Mouse (Mus musculus) heart, embryonic 11.5 days (tissue): ENCODE results near the gene Pip5k1c. TPM values are rescaled to one million over a fixed set of nuclear protein-coding genes. Genes with fewer than 3 reads are reported as not detected.
A peak's percentile ranks its signal among the peaks of the same experiment; 100 is the strongest.

Experiments used
- ATAC-seq: fragments of 200-750 bp; cut with Nextera tagmentation; replicated peaks from 2 replicates; pipeline ENCODE4 v1.8.0; 2017; ENCODE audit warnings: moderate library complexity; ENCODE audit not compliant: insufficient number of reproducible peaks, low FRiP score, low TSS enrichment
- H3K27ac ChIP-seq: fragments of 300-500 bp; sonication (generic); 2 replicates; pipeline ENCODE4 v1.5.1; 2014; ENCODE audit warnings: mild to moderate bottlenecking, low read depth, low read length
- H3K27me3 ChIP-seq: fragments of 300-500 bp; sonication (generic); 2 replicates; pipeline ENCODE4 v1.6.1; 2014; ENCODE audit warnings: mild to moderate bottlenecking, low read length, mixed read lengths; ENCODE audit not compliant: control insufficient read depth, insufficient read depth
- H3K36me3 ChIP-seq: fragments of 300-500 bp; sonication (generic); 2 replicates; pipeline ENCODE4 v1.6.1; 2014; ENCODE audit warnings: mild to moderate bottlenecking, low read length, moderate library complexity, mixed read lengths; ENCODE audit not compliant: control insufficient read depth, insufficient read depth
- H3K4me1 ChIP-seq: fragments of 300-500 bp; sonication (generic); 2 replicates; pipeline ENCODE4 v1.6.1; 2014; ENCODE audit warnings: low read length; ENCODE audit not compliant: control insufficient read depth, insufficient read depth
- H3K4me2 ChIP-seq: fragments of 300-500 bp; sonication (generic); 2 replicates; pipeline ENCODE4 v1.6.1; 2014; ENCODE audit warnings: mild to moderate bottlenecking, moderate library complexity
- H3K4me3 ChIP-seq: fragments of 300-500 bp; sonication (generic); 2 replicates; pipeline ENCODE4 v1.5.1; 2014; ENCODE audit warnings: low read depth, low read length
- H3K9ac ChIP-seq: fragments of 300-500 bp; sonication (generic); 2 replicates; pipeline ENCODE4 v1.6.1; 2014; ENCODE audit warnings: mild to moderate bottlenecking, low read depth, low read length, moderate library complexity
- H3K9me3 ChIP-seq: fragments of 300-500 bp; sonication (generic); replicated peaks from 2 replicates; pipeline ENCODE4 v1.6.1; 2016; ENCODE audit warnings: low read length; ENCODE audit not compliant: control insufficient read depth
- WGBS: fragments of 180-500 bp; shearing (Covaris S2); extraction: QIAGEN DNeasy Blood & Tissue Kit; methylation state at CpG from one replicate; pipeline ENCODE4 v1.1.7; 2014; ENCODE audit not compliant: insufficient replicate concordance; 5-methylcytosine and 5-hydroxymethylcytosine counted together
- polyA plus RNA-seq: library from polyadenylated mRNA; unstranded; fragments of >200 nt; fragmentation: Nextera tagmentation; extraction: Ambion mirVana; gene quantifications from 2 replicates; pipeline ENCODE4 v1.2.1, GENCODE M21; 2014

The Pip5k1c gene
- polyA plus RNA-seq, 1 experiment from 2014 or later = 30.2 TPM

- H3K4me1 ChIP-seq = peaks cover 37% of the 10 kb centered on the region
- ATAC-seq = peak; percentile 8
- H3K36me3 ChIP-seq = peaks cover 11% of the 10 kb centered on the region; the same call in 1 of the 2 replicates
- peak overlapping the region; percentile 93 for H3K9ac ChIP-seq
- no peaks in the 10 kb centered on the region for H3K9me3 ChIP-seq
- 0 out of 2 replicates have a peak, but pooled peaks cover under 1% of the 10 kb centered on the region for H3K27me3 ChIP-seq
- under 1% methylated on average over 29 of the region's 29 CpGs for WGBS
- H3K4me2 ChIP-seq = peak overlapping the region; percentile 95
- peak overlapping the region; percentile 85 for H3K4me3 ChIP-seq
- peak overlapping the region; percentile 80 for H3K27ac ChIP-seq
These were observed 57.2 kb downstream of the Pip5k1c start for GRCm38 (mm10) chr10:81349961-81350350.

- Histone ChIP-seq H3K4me2 (peak within 1 kb of the TSS; percentile 95), H3K36me3 (peaks cover 11% of the 10 kb centered on the region; the same call in 1 of the 2 replicates), H3K4me3 (peak within 1 kb of the TSS; percentile 85), H3K4me1 (peaks cover 37% of the 10 kb centered on the region), H3K27ac (peak within 1 kb of the TSS; percentile 80), H3K27me3 (no peaks in the 10 kb centered on the region), H3K9ac (peak within 1 kb of the TSS; percentile 93), H3K9me3 (no peaks in the 10 kb centered on the region)
- under 1% methylated on average over 54 of the region's 54 CpGs for WGBS
- peak; percentile 88 for ATAC-seq
These were observed 57.7 kb downstream of the Pip5k1c start, which contains the start of gene Hmg20b for GRCm38 (mm10) chr10:81350351-81351063. Gene Hmg20b, minus strand, starts transcription at chr10:81350480.

- no peaks in the 10 kb centered on the region for H3K27me3 ChIP-seq
- ATAC-seq = no peak
- peaks cover 11% of the 10 kb centered on the region; the same call in 1 of the 2 replicates for H3K36me3 ChIP-seq
- H3K4me1 ChIP-seq = peaks cover 34% of the 10 kb centered on the region
- H3K9ac ChIP-seq = peak overlapping the region; percentile 54; the same call in 1 of the 2 replicates
- peak overlapping the region; percentile 41 for H3K27ac ChIP-seq
- WGBS = 15% methylated on average over 9 of the region's 9 CpGs
- H3K4me3 ChIP-seq = no peak overlapping the region
- H3K4me2 ChIP-seq = peak overlapping the region; percentile 47
- H3K9me3 ChIP-seq = no peaks in the 10 kb centered on the region
These were observed 59.0 kb downstream of the Pip5k1c start for GRCm38 (mm10) chr10:81351678-81352291.

GRCm38 (mm10) chr10:81354738-81355477 is 62.1 kb downstream of the Pip5k1c start:
- H3K4me1 ChIP-seq = peaks cover 25% of the 10 kb centered on the region

GRCm38 (mm10) chr10:81355533-81355932 is 62.8 kb downstream of the Pip5k1c start:
- no peak overlapping the region for H3K27ac ChIP-seq
- no peaks in the 10 kb centered on the region for H3K27me3 ChIP-seq
- no peaks in the 10 kb centered on the region for H3K36me3 ChIP-seq
- no peak overlapping the region for H3K4me3 ChIP-seq
- H3K9ac ChIP-seq = no peak overlapping the region
- no peaks in the 10 kb centered on the region for H3K9me3 ChIP-seq
- 73% methylated on average over 4 of the region's 4 CpGs for WGBS
- no peak overlapping the region for H3K4me2 ChIP-seq
- ATAC-seq = no peak
- peaks cover 26% of the 10 kb centered on the region for H3K4me1 ChIP-seq

More at GRCm38 (mm10) chr10:81354738-81355477, 62.1 kb downstream of the Pip5k1c start:
- no peak for ATAC-seq
- Histone ChIP-seq H3K36me3 (no peaks in the 10 kb centered on the region), H3K27me3 (no peaks in the 10 kb centered on the region), H3K4me2 (no peak overlapping the region), H3K9ac (no peak overlapping the region), H3K9me3 (no peaks in the 10 kb centered on the region), H3K4me3 (no peak overlapping the region), H3K27ac (no peak overlapping the region)
- WGBS = 55% methylated on average over 9 of the region's 9 CpGs

GRCm38 (mm10) chr10:81356352-81356990 is 63.7 kb downstream of the Pip5k1c start:
- Histone ChIP-seq H3K9ac (peak overlapping the region; percentile 2; the same call in 1 of the 2 replicates), H3K4me3 (peak overlapping the region; percentile 68), H3K27ac (no peak overlapping the region), H3K36me3 (no peaks in the 10 kb centered on the region), H3K27me3 (no peaks in the 10 kb centered on the region), H3K4me2 (peak overlapping the region; percentile 90), H3K9me3 (no peaks in the 10 kb centered on the region), H3K4me1 (peaks cover 29% of the 10 kb centered on the region)
- WGBS = 53% methylated on average over 12 of the region's 12 CpGs
- ATAC-seq = no peak

- peak within 1 kb of the TSS; percentile 85 for H3K9ac ChIP-seq
These were observed 64.5 kb downstream of the Pip5k1c start, which contains the start of gene Mfsd12 for GRCm38 (mm10) chr10:81356991-81357844. Gene Mfsd12, plus strand, starts transcription at chr10:81357491.

More at GRCm38 (mm10) chr10:81356991-81357844, 64.5 kb downstream of the Pip5k1c start, which contains the start of gene Mfsd12:
- H3K4me2 ChIP-seq = peak within 1 kb of the TSS; percentile 90
- ATAC-seq = peak; percentile 86
- H3K4me3 ChIP-seq = peak within 1 kb of the TSS; percentile 68
- H3K27me3 ChIP-seq = no peaks in the 10 kb centered on the region
- H3K27ac ChIP-seq = no peak within 1 kb of the TSS; the same call in none of the 2 replicates
- 4% methylated on average over 38 of the region's 79 CpGs for WGBS
- peaks cover 34% of the 10 kb centered on the region for H3K4me1 ChIP-seq
- H3K9me3 ChIP-seq = no peaks in the 10 kb centered on the region
- no peaks in the 10 kb centered on the region for H3K36me3 ChIP-seq
